Mouse (Mus musculus): ENCODE measurements around the gene Bag1. TPM values are rescaled to one million over a fixed set of nuclear protein-coding genes. Genes with fewer than 3 reads are reported as not detected.
A peak's percentile ranks its signal among the peaks of the same experiment; 100 is the strongest.

The Bag1 gene
- 10 to 100 TPM; 10.0 to 16.1 (median 14.4) TPM for polyA plus RNA-seq (2017; shearing (Covaris generic))

- ATAC-seq = peak; percentile 94
Observed at GRCm38 (mm10) chr4:40948160-40948708, at the start of gene Bag1, which contains the start of gene Chmp5. Gene Bag1 (minus strand): TSS chr4:40948294. Gene Chmp5 (plus strand): TSS chr4:40948407.

GRCm38 (mm10) chr4:40996302-40996701 is 48.2 kb upstream of the Bag1 start:
- no peak for ATAC-seq

DNA sequence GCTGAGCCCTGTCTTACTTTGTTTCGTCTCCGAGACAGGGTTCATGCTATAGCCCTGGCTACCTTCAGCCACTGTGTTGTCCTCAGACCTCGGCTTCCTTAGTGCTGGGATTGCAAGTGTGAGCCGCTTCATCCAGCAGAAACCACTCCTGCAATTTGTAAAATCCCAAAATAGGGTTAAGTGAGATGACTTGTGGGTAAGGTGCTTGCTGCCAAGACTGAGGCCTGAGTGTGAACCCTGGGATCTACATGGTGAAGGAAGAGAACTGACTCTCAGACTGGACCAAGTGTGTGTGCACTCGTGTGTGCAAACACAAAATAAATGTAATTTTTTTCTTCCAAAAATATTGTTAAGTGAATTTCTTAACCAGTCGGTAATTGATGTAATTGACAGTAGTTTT is 41.5 kb upstream of the Bag1 start:
- ATAC-seq = no peak

DNA sequence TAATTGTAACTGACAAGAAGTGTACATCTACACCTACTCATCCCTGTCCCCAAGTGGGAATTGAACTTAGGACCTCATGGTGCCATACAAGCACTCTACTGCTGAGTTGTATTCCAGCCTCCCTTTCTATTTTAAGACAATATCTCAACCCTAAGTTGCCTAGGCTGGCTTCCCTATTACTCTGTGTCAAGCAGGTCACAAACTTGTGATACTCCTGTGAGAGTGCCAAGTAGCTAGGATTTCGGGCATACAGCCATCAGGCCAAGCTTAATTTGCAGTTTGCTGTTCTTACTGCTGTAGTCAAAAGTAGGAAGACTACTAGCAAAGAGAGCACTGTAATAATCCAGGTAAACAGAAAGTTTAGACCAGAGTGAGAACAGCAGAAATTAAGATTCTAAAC is 35.6 kb upstream of the Bag1 start:
- ATAC-seq = no peak

- no peak for ATAC-seq
Observed at GRCm38 (mm10) chr4:40982486-40982885, 34.4 kb upstream of the Bag1 start.

- ATAC-seq = no peak
Observed at GRCm38 (mm10) chr4:40979430-40979829, 31.3 kb upstream of the Bag1 start.

DNA sequence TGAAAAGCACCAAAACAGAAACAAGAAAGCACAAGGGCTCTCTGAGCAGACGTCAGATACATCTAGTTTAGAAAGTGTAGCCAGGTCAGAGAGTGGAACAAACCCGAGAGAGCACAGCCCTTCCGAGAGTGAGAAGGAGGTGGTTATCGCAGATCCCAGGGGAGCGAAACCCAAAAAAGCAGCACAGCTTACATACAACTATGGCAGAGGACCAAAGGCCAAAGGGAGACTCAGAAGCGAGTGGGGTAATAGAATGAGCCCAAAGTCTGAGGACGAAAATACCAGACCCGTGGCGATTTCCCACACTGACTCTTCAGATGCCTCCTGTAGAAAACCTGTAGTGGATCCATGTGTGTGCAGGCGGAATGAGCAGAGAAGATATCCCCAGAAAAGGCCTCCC is 28.6 kb upstream of the Bag1 start:
- ATAC-seq = no peak

- ATAC-seq = no peak
Observed at GRCm38 (mm10) chr4:40975678-40976077, 27.6 kb upstream of the Bag1 start.

GRCm38 (mm10) chr4:40974011-40974410 is 25.9 kb upstream of the Bag1 start:
- no peak for ATAC-seq

- ATAC-seq = no peak
Observed at GRCm38 (mm10) chr4:40971744-40972143, 23.6 kb upstream of the Bag1 start.

GRCm38 (mm10) chr4:40970842-40971701 is 23.0 kb upstream of the Bag1 start, which contains the start of gene Nfx1:
Gene Nfx1 (plus strand): TSS chr4:40970906.
- peak; percentile 94 for ATAC-seq

GRCm38 (mm10) chr4:40970592-40970841 is 22.4 kb upstream of the Bag1 start:
- ATAC-seq = no peak

DNA sequence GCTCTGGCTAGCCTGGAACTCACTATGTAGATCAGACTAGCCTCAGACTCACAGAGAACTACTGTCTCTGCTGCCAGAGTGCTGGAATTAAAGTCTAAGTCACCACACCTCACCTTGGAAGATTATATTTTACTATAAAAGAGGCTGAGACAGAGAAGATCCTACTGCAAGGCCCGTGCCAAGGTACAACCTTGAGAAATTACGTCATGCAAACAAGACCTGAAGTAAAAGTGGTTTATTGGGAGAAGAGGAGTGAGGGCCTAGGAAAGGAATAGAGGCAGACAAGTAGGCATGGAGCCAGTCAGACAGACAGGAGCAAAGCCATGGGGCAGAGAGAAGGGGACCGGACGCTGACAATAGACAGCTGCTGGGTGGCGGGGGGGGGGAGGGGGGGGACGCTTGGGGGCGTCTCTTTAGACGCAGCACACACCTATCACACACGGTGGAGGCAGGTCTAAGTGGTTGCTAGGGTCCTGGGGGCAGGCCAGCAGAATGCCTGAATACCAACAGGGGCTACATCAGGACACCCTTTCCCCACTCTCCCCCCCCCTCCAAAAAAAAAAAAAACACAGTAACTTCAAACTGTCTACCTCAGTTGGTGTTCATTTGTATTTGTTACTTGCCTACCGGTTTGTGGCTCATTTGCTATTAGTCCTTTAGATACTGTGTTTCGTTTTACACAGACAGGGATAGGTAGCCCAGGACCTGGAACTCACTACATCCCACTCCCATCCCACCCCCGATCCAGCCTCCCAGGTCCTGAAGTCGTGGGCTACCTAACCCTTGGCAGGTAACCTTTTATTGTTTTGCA is 21.9 kb upstream of the Bag1 start:
- ATAC-seq = no peak

DNA sequence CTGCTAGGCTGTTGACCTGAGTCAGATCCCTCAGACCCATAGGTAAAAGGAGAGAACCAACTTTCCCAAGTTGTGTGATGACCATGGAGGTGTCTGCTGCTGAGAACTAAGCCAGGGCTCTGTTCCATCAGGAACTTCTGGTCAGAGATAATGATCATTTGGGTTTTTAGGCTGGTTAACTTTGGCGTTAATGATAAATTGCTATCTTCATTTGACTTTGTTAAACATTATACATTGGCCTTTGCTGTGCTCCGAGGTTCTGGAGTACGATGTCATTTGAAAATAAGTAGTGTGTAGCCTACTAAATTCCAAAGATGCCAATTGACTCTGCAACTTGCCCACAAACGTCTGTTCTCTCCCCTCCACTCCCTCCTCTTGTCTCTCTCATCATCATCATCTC is 21.1 kb upstream of the Bag1 start:
- ATAC-seq = no peak

DNA sequence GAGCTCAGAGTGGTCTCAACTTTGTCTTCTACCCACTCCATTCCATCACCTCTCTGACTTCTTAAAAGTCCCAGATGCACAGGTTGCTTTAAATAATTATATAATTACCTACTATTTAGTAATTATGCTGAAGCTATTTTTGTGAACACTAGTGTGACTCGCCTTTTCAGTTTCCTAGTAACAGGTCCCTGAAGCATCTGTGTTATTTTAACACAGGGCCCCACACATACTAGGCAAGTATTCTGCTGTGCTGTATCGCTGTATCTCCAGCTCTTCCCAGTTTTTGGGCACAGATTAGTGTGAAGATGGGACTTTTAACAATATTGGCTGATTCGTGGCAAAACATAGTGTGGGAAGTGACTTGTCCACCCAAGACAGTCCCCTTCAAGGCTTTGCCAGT is 15.4 kb upstream of the Bag1 start:
- ATAC-seq = no peak

DNA sequence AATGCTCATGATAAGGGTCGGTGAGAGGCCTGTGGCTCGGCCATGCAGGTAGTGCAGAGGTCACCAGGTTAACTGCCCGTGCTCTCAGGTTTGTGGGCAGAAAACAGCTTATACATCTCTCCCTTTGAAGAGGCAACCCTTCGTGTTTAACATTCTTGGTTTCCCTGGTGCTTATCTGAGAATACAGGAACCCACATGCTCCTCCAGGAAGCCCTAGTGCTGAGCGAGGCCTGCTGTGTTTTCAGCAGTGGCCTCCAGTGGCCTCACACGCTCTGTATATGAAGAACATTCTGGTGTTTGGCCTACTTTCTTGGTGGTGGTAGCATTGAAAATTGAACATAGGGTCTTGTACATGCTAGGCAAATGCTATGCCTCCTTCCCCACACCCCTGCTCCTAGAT is 7.8 kb upstream of the Bag1 start:
- no peak for ATAC-seq

DNA sequence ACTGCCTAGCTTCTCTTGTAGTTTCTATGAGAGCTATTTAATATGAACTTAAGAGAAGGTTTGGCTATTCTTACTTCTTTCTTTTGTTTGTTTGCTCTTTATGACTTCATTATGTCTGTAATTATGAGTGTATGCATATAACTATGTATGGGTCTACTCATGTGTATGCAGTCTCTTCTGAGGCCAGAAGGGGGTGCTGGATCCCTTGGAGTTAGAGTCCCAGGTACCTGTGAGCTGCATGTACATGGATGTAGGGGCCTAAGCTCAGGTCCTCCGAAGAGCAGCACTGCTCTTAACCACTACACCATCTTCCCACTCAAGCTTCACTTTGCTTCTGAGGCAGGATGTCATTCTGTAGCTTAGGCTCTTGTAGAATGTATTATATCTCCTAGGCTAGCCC is 5.4 kb upstream of the Bag1 start:
- ATAC-seq = no peak

DNA sequence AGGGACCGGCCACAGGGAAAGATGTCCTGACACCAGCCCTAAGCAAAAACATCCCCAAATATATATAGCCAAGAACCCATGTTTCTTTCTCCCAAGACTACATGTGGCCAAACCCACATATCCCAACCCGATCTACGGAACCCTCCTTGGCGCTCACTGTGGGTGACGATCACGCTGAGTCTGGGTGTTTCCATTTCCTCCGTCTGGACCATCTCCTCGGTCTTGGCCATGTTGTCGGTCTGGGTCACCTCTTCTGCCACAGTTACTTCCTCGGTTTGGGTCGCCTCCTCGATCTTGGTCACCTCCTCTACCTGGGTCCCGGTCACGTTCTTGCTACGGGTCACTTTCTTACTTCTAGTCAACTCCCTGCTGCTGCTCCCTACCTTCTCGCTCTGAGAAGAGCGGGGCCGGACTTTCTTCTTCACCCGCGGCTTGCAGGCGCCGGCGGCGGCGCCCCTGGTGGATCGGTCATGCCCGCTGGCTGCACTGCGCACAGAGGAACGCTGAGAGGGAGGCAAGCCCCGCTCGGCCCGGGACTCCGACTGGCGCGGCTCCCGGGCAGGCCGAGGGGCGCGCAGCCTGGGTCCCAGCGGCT is 432 bp downstream of the Bag1 start:
- peak; percentile 37 for ATAC-seq

DNA sequence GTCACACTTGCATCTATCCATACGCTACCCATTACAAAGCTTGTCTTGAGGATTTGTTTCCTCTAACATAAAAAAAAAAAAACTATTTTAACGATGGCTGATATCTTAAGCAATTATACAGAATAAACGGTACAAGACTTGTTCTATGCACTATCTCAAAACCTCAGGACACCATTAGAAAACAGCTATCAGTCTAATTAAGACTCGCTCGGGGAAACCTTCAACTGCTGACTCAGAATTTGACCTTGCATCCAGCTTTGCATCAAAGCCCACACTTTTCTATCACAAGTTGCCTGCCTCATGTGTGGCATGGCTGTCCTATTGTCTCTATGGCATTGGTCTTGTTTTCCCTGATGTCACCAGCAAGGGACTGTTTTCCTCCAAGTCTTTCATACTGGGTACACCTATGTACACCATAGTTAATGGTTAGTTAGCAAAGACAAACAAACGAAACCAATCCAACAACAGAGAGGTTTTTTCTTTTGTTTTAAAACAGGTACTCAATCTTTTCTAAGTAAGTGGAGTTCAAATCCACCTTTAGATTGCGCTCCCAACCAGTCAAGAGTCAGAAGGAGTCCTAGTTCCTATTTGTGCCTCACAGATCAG is 1.5 kb downstream of the Bag1 start:
- no peak for ATAC-seq

DNA sequence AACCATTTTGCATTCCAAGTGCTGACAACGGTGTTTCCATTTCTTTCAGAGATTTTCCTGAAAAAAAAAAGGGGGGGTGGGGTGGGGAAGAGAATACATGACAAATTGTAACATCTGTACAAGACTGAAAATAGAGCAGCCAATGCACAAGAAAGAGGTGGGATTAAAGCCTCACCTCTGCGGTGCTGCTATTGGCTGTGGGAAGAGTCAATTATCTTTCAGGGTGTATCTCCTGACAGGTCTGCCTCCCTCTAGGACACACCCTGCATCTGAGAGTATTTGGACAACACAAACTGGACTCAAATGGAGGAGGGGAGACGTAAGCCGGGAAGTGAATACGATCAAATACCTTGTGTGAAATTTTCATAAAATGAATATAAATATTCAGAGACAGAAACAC is 4.4 kb downstream of the Bag1 start:
- ATAC-seq = no peak

DNA sequence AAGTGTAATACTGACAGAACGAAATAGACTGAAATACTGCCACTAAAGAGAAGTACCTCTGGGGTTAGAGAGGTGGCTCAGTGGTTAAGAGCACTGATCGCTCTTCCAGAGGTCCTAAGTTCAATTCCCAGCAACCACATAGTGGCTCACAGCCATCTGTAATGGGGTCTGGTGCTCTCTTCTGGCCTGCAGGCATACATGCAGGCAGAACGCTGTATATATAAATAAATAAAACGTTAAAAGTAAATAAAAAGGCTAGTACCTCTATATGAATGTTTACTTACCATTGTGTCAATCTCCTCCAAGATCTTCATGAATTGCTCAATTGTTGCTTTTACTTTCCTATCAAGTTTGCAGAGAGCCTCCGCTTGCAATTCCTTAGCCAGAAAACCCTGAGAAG is 9.3 kb downstream of the Bag1 start:
- ATAC-seq = no peak

DNA sequence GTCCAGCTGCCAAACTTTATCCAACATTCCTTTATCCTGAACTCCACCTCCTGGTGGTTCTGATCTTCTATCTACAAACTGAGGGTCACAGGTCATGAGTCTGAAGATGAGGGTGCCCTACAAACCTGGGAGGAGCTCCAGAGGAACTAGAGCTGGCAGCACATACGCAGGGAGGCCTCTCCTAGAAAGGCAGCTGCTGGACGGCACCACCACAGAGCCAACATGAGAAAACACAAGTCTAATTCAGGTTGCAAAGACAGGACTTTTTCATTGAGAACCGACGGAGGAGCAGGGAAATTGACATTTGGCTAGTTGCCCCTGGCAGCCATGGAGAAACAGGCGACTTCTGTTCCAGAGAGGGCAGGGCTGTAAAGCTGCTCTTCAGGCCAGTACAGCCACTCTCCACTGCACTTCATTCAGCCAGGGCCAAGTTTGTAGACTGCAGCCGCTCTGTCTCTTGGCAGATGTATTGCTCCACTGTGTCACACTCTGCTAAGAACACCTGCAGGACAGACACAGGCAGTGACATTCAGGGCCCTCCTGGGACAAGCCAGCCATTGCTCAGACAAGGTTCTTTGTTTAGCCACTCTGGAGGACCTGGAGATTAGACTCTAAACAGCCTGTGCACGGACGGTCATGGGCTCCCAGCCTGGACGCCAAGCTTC is 11.8 kb downstream of the Bag1 start:
- ATAC-seq = no peak

Data from inflammation-experienced regulatory T-cells, adult 6 months (primary cell).